ENCODE assay signal across 9 mouse cellular contexts in the genomic region with DNA sequence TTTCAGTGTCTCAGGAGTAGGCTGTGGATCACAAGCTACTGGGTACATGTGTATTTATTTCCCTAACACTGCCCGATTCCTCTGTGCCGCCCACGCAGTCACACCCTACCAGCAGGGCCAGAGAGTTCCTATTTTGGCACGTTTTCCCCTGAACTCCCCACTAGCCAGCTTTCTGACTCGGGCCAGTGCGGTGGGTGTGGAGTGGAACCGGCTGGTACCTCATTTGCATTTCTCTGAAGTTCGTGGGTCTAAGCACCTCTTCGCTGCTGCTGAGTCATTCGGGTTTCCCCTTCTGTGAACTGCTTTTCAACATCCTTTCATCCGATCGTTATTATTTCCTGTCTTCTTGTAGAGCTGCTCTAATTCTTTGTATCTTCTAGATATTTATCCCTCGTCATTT. TPM values are rescaled to one million over a fixed set of nuclear protein-coding genes. Genes with fewer than 3 reads are reported as not detected.
DNase-seq lines count a peak whose midpoint lies in the region; ATAC-seq lines count a peak whose summit lies in the region.
"Had no signal": no experiment of that assay in that cellular context is flagged by ENCODE, and none has a peak within 500 bp of the region (broad histone marks: within the 10 kb centered on the region; RNA-seq: fewer than 3 reads in every experiment).

No protein-coding gene starts in this region.

- H3K9ac ChIP-seq in midbrain, embryonic 13.5 days (replicated peaks) = no peak overlapping the region
- H3K9ac ChIP-seq in forebrain, embryonic 11.5 days (ENCODE audit: low read length) = no peak overlapping the region

- no peaks in the 10 kb centered on the region for H3K27me3 ChIP-seq in midbrain, embryonic 13.5 days
- H3K27me3 ChIP-seq in forebrain, embryonic 11.5 days (ENCODE audit: control insufficient read depth, insufficient read depth, low read length) = no peaks in the 10 kb centered on the region

- peak; percentile 90 for ATAC-seq in activated CD4-positive, CD25-positive, alpha-beta regulatory T cell, adult 4 months
- ATAC-seq in midbrain, embryonic 13.5 days = no peak
- ATAC-seq in forebrain, embryonic 11.5 days (replicated peaks; ENCODE audit: low FRiP score) = no peak

- H3K4me2 ChIP-seq in midbrain, embryonic 13.5 days (replicated peaks) = no peak overlapping the region
- no peak overlapping the region for H3K4me2 ChIP-seq in forebrain, embryonic 11.5 days (ENCODE audit: low read depth, low read length, severe bottlenecking)

- DNase-seq in urinary bladder, postnatal 14 days (ENCODE audit: low spot score) = peak; percentile 49
- DNase-seq in urinary bladder, adult 2 months (ENCODE audit: low spot score) = no peak
- DNase-seq in lung, postnatal 36 days = peak; percentile 74
- peak; percentile 40 to 58 for DNase-seq in thymus, postnatal 36 days
- no peak for DNase-seq in kidney, adult 9 months
- DNase-seq in forebrain, embryonic 11.5 days (ENCODE audit: low spot score) = no peak
- DNase-seq: cerebellum, adult 2 months had no signal

- no peak overlapping the region for H3K27ac ChIP-seq in midbrain, embryonic 13.5 days
- H3K27ac ChIP-seq in forebrain, embryonic 11.5 days (ENCODE audit: low read depth, low read length) = no peak overlapping the region

- H3K4me3 ChIP-seq in midbrain, embryonic 13.5 days (replicated peaks) = no peak overlapping the region
- no peak overlapping the region for H3K4me3 ChIP-seq in forebrain, embryonic 11.5 days (ENCODE audit: low read depth, low read length)

- no peaks in the 10 kb centered on the region for H3K9me3 ChIP-seq in midbrain, embryonic 13.5 days
- no peaks in the 10 kb centered on the region for H3K9me3 ChIP-seq in forebrain, embryonic 11.5 days (ENCODE audit: control insufficient read depth, low read length)

- no peaks in the 10 kb centered on the region for H3K4me1 ChIP-seq in midbrain, embryonic 13.5 days (replicated peaks)
- no peaks in the 10 kb centered on the region for H3K4me1 ChIP-seq in forebrain, embryonic 11.5 days (replicated peaks; ENCODE audit: control insufficient read depth, insufficient read depth, low read length)

- WGBS in midbrain, embryonic 13.5 days = 59% methylated on average over 13 of the region's 13 CpGs
- WGBS in forebrain, embryonic 11.5 days = 60% methylated on average over 13 of the region's 13 CpGs

- H3K36me3 ChIP-seq in midbrain, embryonic 13.5 days = no peaks in the 10 kb centered on the region
- H3K36me3 ChIP-seq in forebrain, embryonic 11.5 days (ENCODE audit: control insufficient read depth, insufficient read depth, low read length) = no peaks in the 10 kb centered on the region

RNA-seq across cellular contexts. Expression of gene Tnfrsf1b, which starts 7.7 kb away (rescaled TPM):
- polyA plus RNA-seq in urinary bladder, adult 2 months (2012; rRNA removed) = 10.5 TPM in 2 replicates
- 100 to 1,000 TPM in 1 of 2 experiments, 10 to 100 TPM in 1; 87.9 to 139 TPM for polyA plus RNA-seq in activated CD4-positive, CD25-positive, alpha-beta regulatory T cell, adult 4 months (2017; shearing (Covaris generic))
- polyA plus RNA-seq in midbrain, embryonic 13.5 days (2015; fragmentation: Nextera tagmentation; extraction: Ambion mirVana) = 1.8 and 2.0 TPM in 2 replicates
- 2.1 TPM in 2 replicates for polyA plus RNA-seq in forebrain, embryonic 11.5 days (2014; fragmentation: Nextera tagmentation; extraction: Ambion mirVana)

RNA-seq across cellular contexts. Expression of gene Vps13d, which starts 59.6 kb away (rescaled TPM):
- polyA plus RNA-seq in urinary bladder, adult 2 months (2012; rRNA removed) = 39.3 TPM in 2 replicates
- polyA plus RNA-seq in activated CD4-positive, CD25-positive, alpha-beta regulatory T cell, adult 4 months (2017; shearing (Covaris generic)) = 10 to 100 TPM in 1 of 2 experiments, 1 to 10 TPM in 1; 9.2 to 17.9 TPM
- polyA plus RNA-seq in midbrain, embryonic 13.5 days (2015; fragmentation: Nextera tagmentation; extraction: Ambion mirVana) = 8.1 and 9.4 TPM in 2 replicates
- polyA plus RNA-seq in forebrain, embryonic 11.5 days (2014; fragmentation: Nextera tagmentation; extraction: Ambion mirVana) = 7.9 and 8.3 TPM in 2 replicates

Comparison
In these comparisons a context has a peak if more than half of its experiments do, and no peak if none do; other contexts are left out.
1. DNase-seq: peak in urinary bladder, postnatal 14 days (single experiment), lung, postnatal 36 days (single experiment) and thymus, postnatal 36 days (2 of 2); none in urinary bladder, adult 2 months (single experiment), kidney, adult 9 months (single experiment) and forebrain, embryonic 11.5 days (single experiment).